Mouse (Mus musculus) intestine, embryonic 16.5 days (tissue): ENCODE results near the gene 2310057J18Rik. TPM values are rescaled to one million over a fixed set of nuclear protein-coding genes. Genes with fewer than 3 reads are reported as not detected.
"Not testable (repeated sequence)": the region's sequence is repeated elsewhere in the genome, so short reads cannot be mapped to it uniquely, and the experiment has no call there.

ENCODE experiments used
- ATAC-seq: fragments of 200-750 bp; cut with Nextera tagmentation; 2 replicates; pipeline ENCODE4 v1.8.0; 2017; ENCODE audit warnings: moderate TSS enrichment, moderate library complexity
- H3K27ac ChIP-seq: fragments of 300-500 bp; sonication (generic); 2 replicates; pipeline ENCODE4 v1.5.1; 2014; ENCODE audit warnings: mild to moderate bottlenecking, low read length
- H3K27me3 ChIP-seq: fragments of 300-500 bp; sonication (generic); replicated peaks from 2 replicates; pipeline ENCODE4 v1.6.1; 2014; ENCODE audit warnings: low read length, control low read depth, mixed read lengths; ENCODE audit not compliant: control insufficient read depth, insufficient read depth
- H3K36me3 ChIP-seq: fragments of 300-500 bp; sonication (generic); 2 replicates; pipeline ENCODE4 v1.6.1; 2014; ENCODE audit warnings: low read length, control low read depth; ENCODE audit not compliant: control insufficient read depth, insufficient read depth
- H3K4me1 ChIP-seq: fragments of 300-500 bp; sonication (generic); 2 replicates; pipeline ENCODE4 v1.6.1; 2014; ENCODE audit warnings: low read length, control low read depth, mixed read lengths; ENCODE audit not compliant: control insufficient read depth, insufficient read depth
- H3K4me2 ChIP-seq: fragments of 300-500 bp; sonication (generic); 2 replicates; pipeline ENCODE4 v1.6.1; 2014; ENCODE audit warnings: low read depth, low read length, control low read depth
- H3K4me3 ChIP-seq: fragments of 300-500 bp; sonication (generic); 2 replicates; pipeline ENCODE4 v1.5.1; 2014; ENCODE audit warnings: mild to moderate bottlenecking, low read length
- H3K9ac ChIP-seq: fragments of 300-500 bp; sonication (generic); 2 replicates; pipeline ENCODE4 v1.6.1; 2014; ENCODE audit warnings: low read depth, low read length
- H3K9me3 ChIP-seq: fragments of 300-500 bp; sonication (generic); 2 replicates; pipeline ENCODE4 v1.6.1; 2016; ENCODE audit warnings: low read length, control low read depth; ENCODE audit not compliant: control insufficient read depth
- whole genome bisulfite sequencing: fragments of 180-500 bp; shearing (Covaris S2); extraction: QIAGEN DNeasy Blood & Tissue Kit; methylation state at CpG from one replicate; pipeline ENCODE4 v1.1.7; 2014; 5-methylcytosine and 5-hydroxymethylcytosine counted together
- polyA plus RNA-seq: library from polyadenylated mRNA; unstranded; fragments of >200 nt; fragmentation: Nextera tagmentation; extraction: Ambion mirVana; gene quantifications from 2 replicates; pipeline ENCODE4 v1.2.1, GENCODE M21; 2015

The 2310057J18Rik gene
- polyA plus RNA-seq = not detected in 2 replicates

DNA sequence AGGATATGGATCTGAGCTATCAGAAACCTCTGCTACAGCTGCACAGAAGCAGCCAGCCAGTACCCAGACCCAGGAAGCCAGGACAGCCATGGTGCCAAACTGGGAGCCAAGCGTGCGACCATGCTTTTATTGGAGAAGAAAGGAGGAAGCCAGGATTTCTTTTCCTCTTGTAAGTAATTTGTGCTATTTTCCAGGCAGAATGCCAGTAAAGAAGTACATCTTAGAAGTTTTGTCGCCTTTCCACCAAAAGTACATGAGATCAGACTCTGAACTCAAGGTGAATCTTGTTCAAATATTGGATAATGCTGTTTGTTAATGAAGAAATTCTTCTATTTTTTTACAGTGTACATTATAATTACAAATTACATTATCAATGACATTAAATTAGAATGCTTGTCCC, at the start of gene 2310057J18Rik:
Gene 2310057J18Rik, minus strand, starts transcription at position 101 of the 400 bp plus-strand sequence.
- Histone ChIP-seq H3K9ac (no peak within 1 kb of the TSS), H3K4me1 (no peaks in the 10 kb centered on the region), H3K36me3 (no peaks in the 10 kb centered on the region), H3K27me3 (no peaks in the 10 kb centered on the region), H3K9me3 (no peaks in the 10 kb centered on the region), H3K27ac (no peak within 1 kb of the TSS), H3K4me3 (no peak within 1 kb of the TSS), H3K4me2 (no peak within 1 kb of the TSS)
- 87% methylated on average over 3 of the region's 3 CpGs for WGBS
- no peak for ATAC-seq

DNA sequence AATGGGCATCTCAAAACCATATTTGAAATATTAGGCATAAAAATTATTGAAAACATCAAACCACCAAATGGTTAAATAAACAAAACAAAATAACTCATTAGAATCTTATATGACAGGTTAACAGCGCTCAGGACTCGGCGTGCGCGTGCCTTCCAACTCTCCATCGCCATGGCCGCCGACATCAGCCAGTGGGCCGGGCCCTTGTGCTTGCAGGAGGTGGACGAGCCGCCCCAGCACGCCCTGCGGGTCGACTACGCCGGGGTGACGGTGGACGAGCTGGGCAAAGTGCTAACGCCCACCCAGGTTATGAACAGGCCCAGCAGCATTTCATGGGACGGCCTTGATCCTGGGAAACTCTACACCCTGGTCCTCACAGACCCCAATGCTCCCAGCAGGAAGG, 43.9 kb upstream of the 2310057J18Rik start:
- H3K4me3 ChIP-seq, H3K4me2 ChIP-seq, H3K27ac ChIP-seq, H3K27me3 ChIP-seq, ATAC-seq, H3K9ac ChIP-seq, H3K36me3 ChIP-seq, H3K9me3 ChIP-seq, H3K4me1 ChIP-seq: not testable (repeated sequence)
- WGBS = 81% methylated on average over 9 of the region's 20 CpGs

DNA sequence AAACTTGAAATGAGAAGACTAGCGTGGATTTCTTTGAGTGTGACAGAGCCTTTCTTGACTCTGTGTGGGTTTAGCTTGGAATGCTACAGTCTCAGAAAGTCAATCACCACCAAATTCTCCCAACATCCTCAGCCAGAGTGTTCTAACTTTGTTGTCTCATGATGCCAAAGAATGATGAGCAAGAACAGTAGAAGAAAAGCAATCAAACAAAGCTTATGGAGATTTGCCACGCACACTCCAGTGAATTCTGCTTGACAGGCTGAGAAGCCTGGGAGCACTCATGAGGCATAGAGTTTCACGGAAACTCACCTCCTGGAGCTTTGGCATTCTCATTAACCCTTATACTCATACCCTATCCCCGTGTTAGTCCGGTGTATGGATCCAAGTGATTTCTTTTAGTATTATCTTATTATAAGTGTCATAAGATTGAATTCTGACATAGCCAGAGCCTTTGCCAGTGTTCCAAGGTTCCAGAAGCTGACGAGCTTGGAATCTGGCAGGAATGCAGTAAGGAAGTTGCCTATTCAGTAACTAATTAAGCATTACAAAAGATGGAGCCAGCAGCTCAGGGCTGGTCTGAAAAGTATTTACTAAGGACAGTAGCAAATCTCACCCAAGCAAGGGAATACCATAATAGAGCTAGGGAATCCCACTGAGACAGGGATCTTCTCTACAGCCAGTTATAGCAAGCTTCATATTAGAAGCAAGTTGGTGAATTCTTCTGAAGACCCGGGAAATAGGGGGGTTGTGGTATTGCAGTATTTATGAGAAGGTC, 33.6 kb upstream of the 2310057J18Rik start:
- no peaks in the 10 kb centered on the region for H3K36me3 ChIP-seq
- WGBS = 81% methylated on average over 7 of the region's 7 CpGs
- no peaks in the 10 kb centered on the region for H3K27me3 ChIP-seq
- H3K27ac ChIP-seq = no peak overlapping the region
- H3K9ac ChIP-seq = no peak overlapping the region
- no peaks in the 10 kb centered on the region for H3K9me3 ChIP-seq
- no peaks in the 10 kb centered on the region for H3K4me1 ChIP-seq
- no peak for ATAC-seq
- H3K4me3 ChIP-seq = no peak overlapping the region
- H3K4me2 ChIP-seq = no peak overlapping the region

DNA sequence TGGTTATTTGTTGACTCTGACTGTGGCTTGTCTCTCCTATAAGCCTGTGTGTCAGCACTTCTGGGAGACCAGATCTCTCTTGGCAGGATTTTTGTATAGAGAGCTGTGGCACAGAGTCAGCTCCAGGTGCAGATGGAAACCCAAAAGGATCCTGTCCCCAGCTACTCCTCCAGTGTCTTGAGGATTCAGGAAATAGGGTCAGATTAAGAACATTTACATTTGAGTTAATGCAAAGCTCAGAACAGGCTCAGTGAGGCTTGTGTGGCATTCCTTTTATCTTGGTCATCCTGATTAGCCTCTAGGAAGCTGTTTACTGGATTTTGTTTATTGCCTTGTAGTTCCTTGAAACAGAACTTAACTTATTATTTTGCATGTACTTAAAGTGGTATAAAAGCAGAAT, 11.7 kb upstream of the 2310057J18Rik start:
- ATAC-seq = no peak
- Histone ChIP-seq H3K27me3 (no peaks in the 10 kb centered on the region), H3K9me3 (no peaks in the 10 kb centered on the region), H3K9ac (no peak overlapping the region), H3K36me3 (no peaks in the 10 kb centered on the region), H3K4me2 (no peak overlapping the region), H3K4me1 (no peaks in the 10 kb centered on the region), H3K27ac (no peak overlapping the region), H3K4me3 (no peak overlapping the region)

- H3K9ac ChIP-seq = no peak overlapping the region
- no peak for ATAC-seq
- no peaks in the 10 kb centered on the region for H3K4me1 ChIP-seq
- H3K4me3 ChIP-seq = no peak overlapping the region
- no peaks in the 10 kb centered on the region for H3K36me3 ChIP-seq
- no peaks in the 10 kb centered on the region for H3K27me3 ChIP-seq
- no peaks in the 10 kb centered on the region for H3K9me3 ChIP-seq
- WGBS = 75% methylated on average over 2 of the region's 2 CpGs
- H3K27ac ChIP-seq = no peak overlapping the region
- H3K4me2 ChIP-seq = no peak overlapping the region
Observed at GRCm38 (mm10) chr10:28988990-28989389, 2.9 kb upstream of the 2310057J18Rik start.

- no peaks in the 10 kb centered on the region for H3K27me3 ChIP-seq
- H3K9me3 ChIP-seq = no peaks in the 10 kb centered on the region
- no peaks in the 10 kb centered on the region for H3K4me1 ChIP-seq
- no peak overlapping the region for H3K4me2 ChIP-seq
- no peaks in the 10 kb centered on the region for H3K36me3 ChIP-seq
- WGBS = 81% methylated on average over 1 of the region's 1 CpGs
- H3K4me3 ChIP-seq = no peak overlapping the region
- no peak overlapping the region for H3K27ac ChIP-seq
- H3K9ac ChIP-seq = no peak overlapping the region
- ATAC-seq = no peak
Observed at GRCm38 (mm10) chr10:28968189-28968588, 17.9 kb downstream of the 2310057J18Rik start.

- no peak overlapping the region for H3K9ac ChIP-seq
- no peaks in the 10 kb centered on the region for H3K36me3 ChIP-seq
- no peaks in the 10 kb centered on the region for H3K4me1 ChIP-seq
- no peaks in the 10 kb centered on the region for H3K27me3 ChIP-seq
- H3K4me2 ChIP-seq = no peak overlapping the region
- no peak overlapping the region for H3K27ac ChIP-seq
- WGBS = 45% methylated on average over 4 of the region's 4 CpGs
- ATAC-seq = no peak
- no peak overlapping the region for H3K4me3 ChIP-seq
- H3K9me3 ChIP-seq = no peaks in the 10 kb centered on the region
Observed at GRCm38 (mm10) chr10:28955138-28955537, 31.0 kb downstream of the 2310057J18Rik start.

DNA sequence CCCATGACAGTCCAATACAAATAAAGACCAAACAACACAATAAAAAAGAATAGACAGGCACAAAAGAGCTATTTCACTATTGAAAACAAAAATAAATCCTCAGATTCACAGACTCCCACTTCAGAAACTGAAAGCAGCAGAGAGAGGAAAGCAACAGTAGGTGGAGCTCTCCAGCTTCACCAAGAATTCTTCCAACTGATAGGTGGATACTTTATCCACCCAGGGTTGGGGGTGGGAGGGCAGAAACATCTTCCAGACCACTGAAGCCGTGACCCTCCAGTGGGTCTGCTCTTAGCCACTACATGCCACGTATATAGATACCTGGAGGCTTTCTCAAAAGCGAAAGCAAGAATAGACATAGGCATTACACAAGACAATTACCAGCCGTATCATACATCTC, 31.6 kb downstream of the 2310057J18Rik start:
- Histone ChIP-seq H3K27ac (no peak overlapping the region), H3K4me3 (no peak overlapping the region), H3K4me2 (no peak overlapping the region), H3K27me3 (no peaks in the 10 kb centered on the region), H3K4me1 (no peaks in the 10 kb centered on the region), H3K36me3 (no peaks in the 10 kb centered on the region), H3K9me3 (no peaks in the 10 kb centered on the region), H3K9ac (no peak overlapping the region)
- WGBS = 58% methylated on average over 4 of the region's 4 CpGs
- ATAC-seq = no peak
